Mouse (Mus musculus) CH12.LX (cell line): ENCODE results near the gene Cyp51. TPM values are rescaled to one million over a fixed set of nuclear protein-coding genes. Genes with fewer than 3 reads are reported as not detected.

Source experiments
- DNase-seq: peaks from one replicate; pipeline ENCODE4 v3.0.0-alpha.2; 2013; ENCODE audit errors: extremely low read depth
- H3K27ac ChIP-seq: 2 replicates; pipeline ENCODE4 v1.5.1; 2012; ENCODE audit warnings: low read depth, mild to moderate bottlenecking, control low read depth, moderate library complexity; ENCODE audit not compliant: insufficient read depth
- H3K27me3 ChIP-seq: replicated peaks from 2 replicates; pipeline ENCODE3; 2012; ENCODE audit warnings: inconsistent platforms
- H3K36me3 ChIP-seq, 2 experiments: replicated peaks in 1 of 2; 2 replicates each; pipeline versions ENCODE3 to v1.6.1; 2012; ENCODE audit warnings: inconsistent platforms in 1 of 2, low read length in 1 of 2, mild to moderate bottlenecking in 1 of 2, mixed read lengths in 1 of 2, moderate library complexity in 1 of 2; ENCODE audit not compliant: control insufficient read depth in 1 of 2, insufficient read depth in 1 of 2
- H3K4me1 ChIP-seq, 2 experiments: 2 replicates each; pipeline ENCODE4 v1.6.1; 2012; ENCODE audit warnings: inconsistent platforms in 1 of 2, moderate library complexity in 1 of 2; ENCODE audit not compliant: insufficient read depth in 2 of 2, control insufficient read depth in 1 of 2
- H3K4me2 ChIP-seq: 2 replicates; pipeline ENCODE4 v1.6.1; 2012; ENCODE audit warnings: low read depth, mild to moderate bottlenecking, control low read depth; ENCODE audit not compliant: poor library complexity, insufficient read depth, severe bottlenecking
- H3K4me3 ChIP-seq, 3 experiments: fragments of 150-350 bp in 1 of 3; sonication (generic) in 1 of 3; replicated peaks in 1 of 3; 2 replicates each; pipeline versions ENCODE3 to v1.5.1; 2011 to 2012; ENCODE audit warnings: low read depth in 2 of 3, low read length in 2 of 3, mild to moderate bottlenecking in 2 of 3, moderate library complexity in 2 of 3, control low read depth in 1 of 3, improper control_type of control experiment in 1 of 3, inconsistent platforms in 1 of 3, mixed read lengths in 1 of 3; ENCODE audit not compliant: poor library complexity in 1 of 3
- H3K79me2 ChIP-seq: replicated peaks from 2 replicates; pipeline ENCODE4 v1.6.1; 2012; ENCODE audit warnings: mild to moderate bottlenecking, moderate library complexity; ENCODE audit not compliant: control insufficient read depth, poor library complexity, insufficient read depth, severe bottlenecking; ENCODE audit errors: extremely low read depth
- H3K9ac ChIP-seq: 2 replicates; pipeline ENCODE4 v1.6.1; 2012; ENCODE audit warnings: low read depth, mild to moderate bottlenecking, control low read depth, moderate library complexity; ENCODE audit not compliant: insufficient read depth
- H3K9me3 ChIP-seq: replicated peaks from 2 replicates; pipeline ENCODE3; 2012; ENCODE audit warnings: low read length, inconsistent platforms, mixed read lengths
- BHLHE40 ChIP-seq: IDR thresholded peaks from 2 replicates; pipeline ENCODE4 v1.6.1; 2011; ENCODE audit warnings: mild to moderate bottlenecking, low read depth, low read length, improper control_type of control experiment
- CHD1 ChIP-seq: IDR thresholded peaks from 2 replicates; pipeline ENCODE4 v1.6.1; 2012; ENCODE audit warnings: low read depth, low read length, improper control_type of control experiment, inconsistent platforms
- CHD2 ChIP-seq: IDR thresholded peaks from 2 replicates; pipeline ENCODE4 v1.6.1; 2011; ENCODE audit warnings: low read length, improper control_type of control experiment
- CTCF ChIP-seq, 2 experiments: IDR thresholded peaks in 1 of 2; conservative IDR thresholded peaks in 1 of 2; 2 replicates each; pipeline ENCODE4 v1.5.1; 2011 to 2012; ENCODE audit warnings: low read depth in 2 of 2, low read length in 2 of 2, improper control_type of control experiment in 1 of 2, inconsistent platforms in 1 of 2, mild to moderate bottlenecking in 1 of 2, moderate library complexity in 1 of 2
- ELF1 ChIP-seq: IDR thresholded peaks from 2 replicates; pipeline ENCODE4 v1.6.1; 2014; ENCODE audit warnings: low read depth, mild to moderate bottlenecking, inconsistent platforms, low read length, improper control_type of control experiment
- EP300 ChIP-seq: IDR thresholded peaks from 2 replicates; pipeline ENCODE4 v1.6.1; 2011; ENCODE audit warnings: low read length, improper control_type of control experiment
- IRF4 ChIP-seq: IDR thresholded peaks from 2 replicates; pipeline ENCODE4 v1.6.1; 2014; ENCODE audit warnings: low read depth, mild to moderate bottlenecking, inconsistent platforms, low read length, improper control_type of control experiment
- JUN ChIP-seq: IDR thresholded peaks from 2 replicates; pipeline ENCODE4 v1.6.1; 2011; ENCODE audit warnings: low read depth, mild to moderate bottlenecking, low read length, improper control_type of control experiment, moderate library complexity; ENCODE audit not compliant: insufficient read depth
- KAT2A ChIP-seq: IDR thresholded peaks from 2 replicates; pipeline ENCODE4 v1.6.1; 2012; ENCODE audit warnings: low read length, improper control_type of control experiment, inconsistent platforms; ENCODE audit not compliant: insufficient replicate concordance
- MAFK ChIP-seq: IDR thresholded peaks from 2 replicates; pipeline ENCODE4 v1.6.1; 2011; ENCODE audit warnings: low read length, improper control_type of control experiment; ENCODE audit not compliant: insufficient replicate concordance
- MAZ ChIP-seq: IDR thresholded peaks from 2 replicates; pipeline ENCODE4 v1.6.1; 2012; ENCODE audit warnings: low read depth, mild to moderate bottlenecking, inconsistent platforms, low read length, improper control_type of control experiment, moderate library complexity
- NELFE ChIP-seq: IDR thresholded peaks from 2 replicates; pipeline ENCODE4 v1.6.1; 2011; ENCODE audit warnings: low read depth, low read length, improper control_type of control experiment
- NRF1 ChIP-seq: IDR thresholded peaks from 2 replicates; pipeline ENCODE4 v1.6.1; 2014; ENCODE audit warnings: low read depth, mild to moderate bottlenecking, inconsistent platforms, low read length, improper control_type of control experiment, moderate library complexity
- POLR2AphosphoS2 ChIP-seq: IDR thresholded peaks from 2 replicates; pipeline ENCODE4 v1.6.1; 2011; ENCODE audit warnings: low read depth, low read length, improper control_type of control experiment
- RCOR1 ChIP-seq: conservative IDR thresholded peaks from 2 replicates; pipeline ENCODE4 v1.6.1; 2012; ENCODE audit warnings: low read depth, mild to moderate bottlenecking, inconsistent platforms, low read length, improper control_type of control experiment
- TBP ChIP-seq: conservative IDR thresholded peaks from 2 replicates; pipeline ENCODE4 v1.6.1; 2011; ENCODE audit warnings: low read depth, low read length, improper control_type of control experiment
- USF1 ChIP-seq: IDR thresholded peaks from 2 replicates; pipeline ENCODE4 v1.6.1; 2014; ENCODE audit warnings: low read depth, mild to moderate bottlenecking, inconsistent platforms, low read length, improper control_type of control experiment
- USF2 ChIP-seq: conservative IDR thresholded peaks from 2 replicates; pipeline ENCODE4 v1.6.1; 2011; ENCODE audit warnings: low read depth, low read length, improper control_type of control experiment
- ZMIZ1 ChIP-seq: IDR thresholded peaks from 2 replicates; pipeline ENCODE4 v1.6.1; 2012; ENCODE audit warnings: low read depth, mild to moderate bottlenecking, inconsistent platforms, low read length, improper control_type of control experiment
- dilution Hi-C: fragments of 300-500 bp; cut with MboI; formaldehyde crosslinking; loops from 2 replicates; pipeline ENCODE4 v1.14.3; 2020; ENCODE audit warnings: low sequenced_read_pairs; ENCODE audit not compliant: extremely low pct_unique_long_range_greater_than_20kb, extremely low pct_ligation_motif_present
- in situ Hi-C: fragments of 300-500 bp; cut with MboI; formaldehyde crosslinking; loops from 3 replicates; pipeline ENCODE4 v1.14.3; 2019; ENCODE audit warnings: low sequenced_read_pairs, low pct_ligation_motif_present, low pct_unique_long_range_greater_than_20kb, mixed read lengths
- polyA plus RNA-seq: library from polyadenylated mRNA; unstranded; fragments of >175 nt; gene quantifications from 2 replicates; pipeline ENCODE4 v1.2.1, GENCODE M21; 2012; ENCODE audit warnings: low read depth; ENCODE audit not compliant: insufficient read length
- total RNA-seq, 2 experiments: library from RNA; depleted of rRNA; stranded (reverse); fragments of 300-350 nt in 1 of 2; fragments of >200 nt in 1 of 2; gene quantifications; 2 replicates each; pipeline ENCODE4 v1.2.3; 2012 to 2014

Gene Cyp51
- total and polyA plus RNA-seq, 3 experiments, result 116 to 374 (median 148) TPM

GRCm38 (mm10) chr5:4036686-4037085, 67.9 kb downstream of the Cyp51 start:
- in situ Hi-C loops, result no loop called here
- dilution Hi-C loops, result no loop called here
- H3K79me2 ChIP-seq, result no peaks in the 10 kb centered on the region
- no peak for TF ChIP-seq MAZ
- TF ChIP-seq NRF1, result no peak
- no peak for TF ChIP-seq MAFK
- no peak for TF ChIP-seq IRF4
- TF ChIP-seq CTCF (conservative IDR thresholded peaks at IDR 0.05 in 1 of 2, IDR thresholded peaks at IDR 0.05 in 1 of 2; ENCODE audit: low read depth in 2 of 2, low read length in 2 of 2), result no peak
- no peak for TF ChIP-seq USF1
- TF ChIP-seq RCOR1, result no peak
- TF ChIP-seq TBP, result no peak
- no peak for TF ChIP-seq NELFE
- no peak for TF ChIP-seq USF2
- no peak for TF ChIP-seq ZMIZ1
- no peak for TF ChIP-seq CHD1
- TF ChIP-seq EP300, result no peak
- TF ChIP-seq BHLHE40, result no peak
- no peak for TF ChIP-seq POLR2AphosphoS2
- H3K36me3 ChIP-seq, result peaks cover 7 to 42% of the 10 kb centered on the region in 2 experiments
- no peaks in the 10 kb centered on the region for H3K4me1 ChIP-seq
- H3K9me3 ChIP-seq, result peaks cover 3% of the 10 kb centered on the region
- no peak overlapping the region for H3K27ac ChIP-seq
- no peak overlapping the region for H3K9ac ChIP-seq
- H3K4me2 ChIP-seq, result no peak overlapping the region
- peak; percentile 20 for DNase-seq
- no peaks in the 10 kb centered on the region for H3K27me3 ChIP-seq
- no peak overlapping the region for H3K4me3 ChIP-seq

- in situ Hi-C loops, result no loop called here
- H3K36me3 ChIP-seq, result peaks cover 7 to 30% of the 10 kb centered on the region in 2 experiments
- H3K4me2 ChIP-seq, result no peak overlapping the region
- no peak overlapping the region for H3K4me3 ChIP-seq
- H3K9me3 ChIP-seq, result peaks cover 3% of the 10 kb centered on the region
- no peak for DNase-seq
- H3K27me3 ChIP-seq, result no peaks in the 10 kb centered on the region
- no peak overlapping the region for H3K9ac ChIP-seq
- no peak overlapping the region for H3K27ac ChIP-seq
- H3K4me1 ChIP-seq, result peaks cover 0 to 9% of the 10 kb centered on the region in 2 experiments; a peak in 1 of 4 replicates
- no peak for TF ChIP-seq KAT2A
- TF ChIP-seq CHD2, result no peak
- no peak for TF ChIP-seq RCOR1
- TF ChIP-seq ELF1, result no peak
- TF ChIP-seq TBP, result no peak
- TF ChIP-seq JUN, result no peak
- no peak for TF ChIP-seq POLR2AphosphoS2
- TF ChIP-seq CTCF (conservative IDR thresholded peaks at IDR 0.05 in 1 of 2, IDR thresholded peaks at IDR 0.05 in 1 of 2; ENCODE audit: low read depth in 2 of 2, low read length in 2 of 2), result no peak
- TF ChIP-seq, all 38 proteins: peak for 0
- H3K79me2 ChIP-seq, result no peaks in the 10 kb centered on the region
- dilution Hi-C loops, result no loop called here
Measured at GRCm38 (mm10) chr5:4031846-4032245, 72.7 kb downstream of the Cyp51 start.

Other genes with a start within 250 kb of the Cyp51 start
- 11.0 and 11.7 TPM in 2 replicates for gene Mterf1a, start 210.8 kb downstream of the Cyp51 start, total RNA-seq (2012; rRNA removed)
- gene Mterf1a, start 210.8 kb downstream of the Cyp51 start, total RNA-seq (2014; rRNA removed), result 18.1 and 21.4 TPM in 2 replicates
- 7.8 and 11.6 TPM in 2 replicates for gene Mterf1a, start 210.8 kb downstream of the Cyp51 start, polyA plus RNA-seq
- 15.6 and 17.2 TPM in 2 replicates for gene Akap9, start 176.7 kb downstream of the Cyp51 start, total RNA-seq (2012; rRNA removed)
- gene Akap9, start 176.7 kb downstream of the Cyp51 start, total RNA-seq (2014; rRNA removed), result 8.4 and 10.3 TPM in 2 replicates
- 12.8 and 13.5 TPM in 2 replicates for gene Akap9, start 176.7 kb downstream of the Cyp51 start, polyA plus RNA-seq
- 4.2 and 4.5 TPM in 2 replicates for gene Mterf1b, start 87.6 kb upstream of the Cyp51 start, total RNA-seq (2012; rRNA removed)
- 8.8 and 10.7 TPM in 2 replicates for gene Mterf1b, start 87.6 kb upstream of the Cyp51 start, total RNA-seq (2014; rRNA removed)
- gene Mterf1b, start 87.6 kb upstream of the Cyp51 start, polyA plus RNA-seq, result 3.7 and 3.8 TPM in 2 replicates